Mouse (Mus musculus) kidney, adult 11 months (tissue): ENCODE data around the gene Rps6kb2.
"Not testable (repeated sequence)": the region's sequence is repeated elsewhere in the genome, so short reads cannot be mapped to it uniquely, and the experiment has no call there.

Experiments used
- DNase-seq: peaks from one replicate; pipeline ENCODE4 v3.0.0; 2022

Gene Rps6kb2

DNA sequence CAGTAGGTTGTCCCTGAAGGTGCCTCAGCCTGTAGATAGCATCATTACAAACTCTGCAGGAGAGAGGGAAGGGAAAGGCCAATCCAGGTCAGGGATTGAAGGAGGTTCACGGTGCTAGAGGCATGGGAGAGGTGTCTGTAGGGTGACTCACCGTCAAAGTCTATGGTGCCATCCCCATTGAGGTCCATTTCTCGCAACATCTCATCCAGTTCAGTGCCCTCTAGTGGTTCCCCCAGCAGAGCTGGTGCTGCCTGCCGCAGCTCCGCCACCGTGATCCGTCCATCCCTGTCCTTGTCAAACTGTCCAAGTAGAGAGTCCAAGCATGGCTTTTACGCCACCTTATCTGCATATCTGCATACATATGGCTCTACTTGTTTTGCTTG lies 27.2 kb downstream of the Rps6kb2 start:
- not testable (repeated sequence) for DNase-seq

DNA sequence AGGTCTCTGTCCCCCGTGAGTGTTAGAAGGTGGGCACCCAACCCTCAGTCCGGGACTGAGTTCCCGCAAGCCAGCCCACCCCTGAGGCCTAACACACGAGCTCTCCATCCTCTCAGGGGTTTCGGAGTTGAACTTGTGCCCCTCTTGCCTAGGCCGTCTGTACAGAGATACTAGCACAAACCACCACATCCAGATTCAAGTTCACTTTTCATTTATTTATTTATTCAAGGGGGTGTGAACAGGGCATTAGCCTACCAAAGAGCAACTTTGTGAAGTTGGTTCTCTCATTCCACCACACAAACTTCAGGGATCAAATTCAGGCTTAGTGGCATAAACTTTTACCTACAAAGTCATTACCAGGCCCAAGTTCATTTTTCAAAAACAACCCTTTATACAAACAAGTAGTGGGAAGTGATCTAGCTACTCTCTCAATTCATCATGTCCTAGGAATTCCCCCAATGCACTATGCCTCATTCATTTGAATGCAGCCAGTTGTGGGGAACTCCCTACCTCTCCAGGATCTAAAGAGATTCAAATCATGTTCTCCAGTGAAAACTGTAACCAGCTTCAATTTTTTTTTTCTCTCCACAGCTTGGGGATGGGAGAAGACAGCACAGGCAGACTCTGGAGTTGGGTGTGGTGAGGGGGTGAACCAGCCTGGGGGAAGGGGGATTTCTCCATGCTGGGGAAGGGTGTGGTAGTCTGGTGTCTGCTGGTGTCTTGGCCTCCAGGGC lies 27.8 kb downstream of the Rps6kb2 start:
- DNase-seq = not testable (repeated sequence)

DNA sequence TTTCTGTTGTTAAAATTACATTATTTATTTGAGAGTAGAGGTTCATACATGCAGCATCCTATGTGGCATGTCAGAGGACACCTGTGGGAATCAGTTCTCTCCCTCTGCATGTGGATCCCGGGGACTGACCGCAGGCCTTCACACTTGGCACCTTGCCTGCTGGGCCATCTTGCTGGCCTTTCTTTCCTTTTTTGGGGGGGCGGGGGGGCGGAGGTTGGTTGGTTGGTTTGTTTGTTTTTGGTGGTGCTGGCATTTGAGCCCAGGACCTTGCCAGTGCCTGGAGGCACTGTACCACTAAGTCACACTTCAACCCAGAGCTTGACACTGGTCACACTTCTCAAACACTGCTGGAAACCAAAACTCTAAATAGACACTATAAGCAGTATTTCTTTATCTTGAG lies 28.8 kb downstream of the Rps6kb2 start:
- DNase-seq = no peak

DNA sequence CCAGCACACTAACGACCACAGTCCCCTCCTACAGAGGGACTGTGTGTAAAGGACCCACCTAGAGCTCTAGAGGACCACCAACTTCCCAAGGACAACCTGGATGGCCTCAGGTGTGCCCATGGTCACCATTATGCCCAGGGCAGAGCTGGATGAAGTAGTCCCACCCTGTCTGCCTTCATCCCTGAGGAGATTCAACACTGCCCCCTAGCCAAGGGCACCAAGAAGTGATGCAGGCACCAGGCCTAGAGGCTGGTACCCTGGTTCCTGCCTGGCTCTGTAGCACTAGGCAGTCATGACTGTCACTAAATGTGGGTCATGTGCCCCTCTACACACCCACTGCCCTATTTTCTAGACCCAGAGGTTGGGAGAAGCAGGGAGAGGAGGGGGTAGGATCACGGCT lies 31.4 kb downstream of the Rps6kb2 start:
- no peak for DNase-seq

DNA sequence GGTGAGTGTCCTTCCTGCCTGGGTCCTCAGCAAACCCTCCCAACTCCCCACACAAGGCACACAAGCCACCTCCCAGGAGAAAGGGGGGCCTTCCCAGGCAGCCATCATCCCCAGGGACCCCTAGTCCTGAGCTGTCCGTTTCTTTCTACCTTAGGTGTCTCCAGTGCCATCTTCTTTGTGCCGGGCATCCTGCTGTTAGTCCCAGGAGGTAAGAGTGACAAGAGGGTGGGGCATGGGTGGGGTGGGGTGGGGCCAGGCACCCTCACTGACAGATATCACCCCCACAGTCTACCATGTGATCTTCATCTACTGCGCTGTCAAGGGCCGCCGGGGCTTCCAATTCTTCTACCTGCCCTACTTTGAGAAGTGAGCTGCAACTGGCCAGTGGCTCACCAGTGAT lies 32.1 kb downstream of the Rps6kb2 start:
- DNase-seq = no peak

DNA sequence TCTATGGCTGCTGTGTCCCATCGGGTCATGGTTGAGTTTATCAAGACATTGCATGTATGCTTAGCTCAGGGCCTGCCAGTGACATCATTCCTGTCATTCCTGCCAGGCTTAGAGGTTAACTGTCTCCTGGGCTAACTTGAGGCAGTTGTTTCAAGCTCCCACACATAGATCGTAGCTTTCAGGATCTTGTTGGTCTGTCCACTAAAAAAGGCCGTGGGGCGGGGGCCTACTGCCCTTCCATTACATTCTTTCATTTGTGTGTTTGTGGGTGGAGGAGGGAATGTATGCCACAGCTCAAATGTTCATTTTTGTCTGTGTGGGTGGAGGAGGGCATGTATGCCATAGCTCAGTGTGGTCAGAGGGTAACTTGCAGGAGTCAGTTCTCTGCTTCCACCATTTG lies 33.0 kb downstream of the Rps6kb2 start:
- no peak for DNase-seq

DNA sequence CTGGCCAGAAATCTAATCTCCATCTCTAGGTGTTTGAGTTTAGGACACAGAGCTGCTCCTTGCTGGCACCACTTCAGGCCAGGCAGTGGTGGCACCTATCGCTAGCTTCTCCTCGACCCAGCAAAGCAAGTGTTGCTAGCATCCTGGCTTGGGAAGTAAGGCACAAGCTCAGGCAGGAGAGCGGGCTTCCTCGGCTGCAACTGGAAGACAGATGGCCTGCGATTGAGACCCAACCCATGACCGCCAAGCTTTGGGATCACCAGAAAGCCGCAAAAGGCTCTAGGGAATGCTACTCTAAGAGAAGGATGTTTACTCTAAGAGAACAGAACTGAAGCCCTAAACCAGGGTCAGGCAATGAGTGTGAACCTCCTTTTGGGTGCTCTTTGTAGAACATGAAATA lies 33.7 kb downstream of the Rps6kb2 start:
- no peak for DNase-seq

DNA sequence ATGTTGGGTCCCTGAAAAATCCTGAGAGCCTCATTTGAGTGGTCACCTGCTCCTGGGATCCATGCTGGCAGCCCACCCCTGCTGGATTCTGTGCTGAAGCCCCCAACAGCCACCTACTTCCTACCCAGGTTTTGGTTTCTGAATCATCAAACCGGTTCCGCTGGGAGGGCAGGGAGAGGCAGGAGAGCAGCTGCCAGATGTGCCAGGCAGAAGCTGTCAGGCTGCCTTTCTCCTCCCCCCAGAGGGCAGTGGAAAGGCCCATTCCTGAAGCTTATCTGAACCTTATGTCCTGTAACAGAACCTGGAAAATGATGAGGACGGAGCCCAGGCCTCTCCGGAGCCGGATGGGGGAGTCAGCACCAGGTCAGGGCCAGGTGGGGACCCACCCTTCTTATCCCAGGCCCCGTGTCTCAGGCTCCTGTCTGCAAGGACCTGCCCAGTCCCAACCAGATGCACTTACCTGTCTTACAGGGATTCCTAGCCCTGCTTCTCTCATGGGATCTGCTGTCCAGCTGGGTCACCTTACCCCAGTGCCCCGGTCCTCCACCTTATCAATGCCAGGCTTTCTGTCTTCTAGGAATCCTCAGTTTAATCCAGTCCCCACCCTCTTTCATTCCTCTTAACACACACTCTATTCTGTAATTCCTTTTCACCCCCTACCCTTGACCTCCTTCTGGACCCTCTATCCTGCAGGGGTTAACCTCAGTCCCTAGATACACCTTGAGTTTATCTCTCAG lies 36.2 kb downstream of the Rps6kb2 start:
- no peak for DNase-seq

DNA sequence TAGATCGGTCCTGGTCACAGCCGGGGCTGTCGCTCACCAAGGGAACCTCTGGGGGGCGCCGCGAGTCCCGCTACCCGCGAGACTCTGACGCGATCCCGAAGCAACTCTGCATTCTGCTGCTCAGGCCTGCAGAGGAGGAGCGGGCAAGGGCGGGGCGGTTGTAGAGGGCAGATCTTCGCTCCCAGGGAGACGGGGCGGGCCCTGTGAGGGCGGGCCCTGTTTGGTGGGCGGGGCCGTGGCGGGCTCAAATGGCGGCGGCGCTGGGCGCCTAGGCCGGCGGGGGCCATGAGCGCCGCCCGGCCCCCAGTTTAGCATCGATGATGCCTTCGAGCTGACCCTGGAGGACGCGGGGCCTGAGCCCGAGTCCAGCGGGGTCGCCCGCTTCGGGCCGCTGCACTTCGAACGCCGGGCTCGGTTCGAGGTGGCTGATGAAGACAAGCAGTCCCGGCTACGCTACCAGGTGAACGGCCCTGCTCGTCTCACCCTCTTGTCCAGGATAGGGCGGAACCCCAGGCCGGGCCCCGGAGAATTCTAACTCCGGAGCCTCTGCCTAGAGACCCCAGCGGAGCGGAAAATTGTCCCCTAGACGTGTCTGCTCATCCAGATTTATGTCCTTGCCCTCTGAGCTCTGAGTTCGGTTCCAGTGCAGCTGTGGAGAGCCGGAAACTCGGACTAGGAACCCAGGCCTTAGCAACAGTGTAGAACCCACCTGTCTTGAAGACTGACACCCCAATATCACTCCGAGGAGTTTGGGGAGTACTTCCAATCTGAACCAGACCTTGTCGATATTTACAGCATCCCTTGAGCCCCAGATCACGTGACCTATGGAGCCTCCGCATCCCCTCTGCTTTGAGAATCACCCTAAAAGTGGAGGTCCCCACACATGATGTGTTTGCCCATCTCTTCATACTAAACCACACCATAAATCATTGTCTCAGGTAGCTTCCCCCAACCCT lies 37.1 kb downstream of the Rps6kb2 start, which contains the start of gene Aip:
Aip (minus strand) TSS at position 118 of the 956 bp plus-strand sequence.
- peak; percentile 98 for DNase-seq

DNA sequence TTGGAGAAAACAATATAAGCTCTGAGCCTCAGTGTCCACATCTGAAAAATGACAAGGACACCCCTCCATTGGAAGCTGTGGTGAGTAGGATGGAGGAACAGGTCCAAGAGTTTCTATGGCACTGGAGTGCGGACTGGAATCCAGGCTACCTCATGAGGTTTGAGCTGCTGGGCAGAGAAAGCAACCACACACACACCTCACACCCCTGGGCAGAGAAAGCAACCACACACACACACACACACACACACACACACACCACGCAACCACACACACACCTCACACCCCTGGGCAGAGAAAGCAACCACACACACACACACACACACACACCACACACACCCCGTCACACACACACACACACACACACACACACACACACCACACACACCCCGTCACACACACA lies 37.9 kb downstream of the Rps6kb2 start:
- not testable (repeated sequence) for DNase-seq

DNA sequence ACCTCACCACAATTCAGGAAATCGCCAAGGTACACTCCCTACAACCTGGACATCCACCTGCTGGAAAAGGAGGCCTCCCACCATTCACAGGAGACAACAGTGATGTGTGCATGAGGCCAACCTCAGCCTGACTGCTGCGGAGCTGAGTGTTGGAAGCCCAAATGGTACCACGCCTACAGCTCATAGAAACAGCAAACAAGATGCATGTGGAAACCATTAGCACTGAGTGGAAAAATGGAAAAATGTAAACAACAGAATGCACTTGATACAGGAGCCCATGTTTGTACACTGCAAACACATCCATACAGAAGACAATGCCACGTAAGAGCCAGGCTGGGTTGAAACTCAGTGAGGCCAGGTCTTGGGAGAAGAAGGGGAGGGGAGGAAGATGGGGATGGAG lies 38.7 kb downstream of the Rps6kb2 start:
- no peak for DNase-seq

DNA sequence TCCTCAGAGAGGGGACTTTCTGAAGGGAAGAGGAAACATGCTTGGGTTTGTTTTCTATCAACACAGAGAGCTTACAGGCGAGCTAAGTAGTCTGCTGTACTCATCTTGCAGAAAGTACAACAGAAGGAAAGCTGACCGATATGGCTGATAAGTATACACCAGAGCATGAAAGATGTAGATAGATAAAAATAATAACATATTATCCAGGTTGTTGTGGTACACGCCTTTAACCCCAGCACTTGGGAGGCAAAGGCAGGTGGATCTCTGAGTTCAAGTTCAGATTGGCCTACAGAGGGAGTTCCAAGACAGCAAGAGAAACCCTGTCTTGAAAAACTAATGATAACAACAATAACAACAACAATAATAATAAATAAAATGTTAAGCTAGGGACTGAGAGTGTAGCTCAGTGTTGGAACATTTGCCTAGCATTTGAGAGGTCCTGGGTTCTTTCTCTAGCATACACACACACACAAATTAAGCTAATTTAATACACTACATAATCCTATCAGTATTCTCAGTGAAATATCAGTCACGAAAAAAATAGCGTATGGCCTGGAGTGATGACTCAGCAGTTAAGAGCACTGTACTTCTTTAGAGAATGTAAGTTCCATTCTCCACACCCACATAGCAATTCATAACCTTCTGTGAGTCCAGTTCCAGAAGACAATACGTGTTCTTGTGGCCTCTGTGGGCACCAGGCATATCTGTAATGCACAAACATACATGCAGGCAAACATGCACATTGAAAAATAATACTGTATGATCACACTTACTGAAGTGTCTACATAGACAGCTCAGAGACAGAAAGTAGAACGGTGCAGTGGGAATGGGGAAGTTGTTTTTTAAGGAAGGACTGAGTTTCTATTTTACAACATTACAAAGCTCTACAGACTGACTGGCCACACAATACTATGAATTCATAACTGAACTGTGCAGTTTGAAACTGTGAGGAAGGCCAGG lies 40.5 kb downstream of the Rps6kb2 start:
- no peak for DNase-seq

DNA sequence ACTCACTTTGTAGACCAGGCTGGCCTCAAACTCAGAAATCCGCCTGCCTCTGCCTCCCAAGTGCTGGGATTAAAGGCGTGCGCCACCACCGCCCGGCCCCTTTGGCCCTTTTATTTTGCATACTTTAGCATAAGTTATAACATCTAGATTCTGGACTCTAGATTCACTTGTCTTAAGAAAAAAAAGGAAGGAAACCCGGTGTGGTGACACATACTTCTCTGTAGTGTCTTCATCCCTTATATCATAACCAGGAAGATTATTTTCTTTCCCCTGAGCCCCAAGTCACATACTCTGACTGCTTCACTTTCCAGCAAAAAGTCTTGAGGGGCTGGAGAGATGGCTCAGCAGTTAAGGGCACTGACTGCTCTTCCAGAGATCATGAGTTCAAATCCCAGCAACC lies 41.3 kb downstream of the Rps6kb2 start:
- not testable (repeated sequence) for DNase-seq

DNA sequence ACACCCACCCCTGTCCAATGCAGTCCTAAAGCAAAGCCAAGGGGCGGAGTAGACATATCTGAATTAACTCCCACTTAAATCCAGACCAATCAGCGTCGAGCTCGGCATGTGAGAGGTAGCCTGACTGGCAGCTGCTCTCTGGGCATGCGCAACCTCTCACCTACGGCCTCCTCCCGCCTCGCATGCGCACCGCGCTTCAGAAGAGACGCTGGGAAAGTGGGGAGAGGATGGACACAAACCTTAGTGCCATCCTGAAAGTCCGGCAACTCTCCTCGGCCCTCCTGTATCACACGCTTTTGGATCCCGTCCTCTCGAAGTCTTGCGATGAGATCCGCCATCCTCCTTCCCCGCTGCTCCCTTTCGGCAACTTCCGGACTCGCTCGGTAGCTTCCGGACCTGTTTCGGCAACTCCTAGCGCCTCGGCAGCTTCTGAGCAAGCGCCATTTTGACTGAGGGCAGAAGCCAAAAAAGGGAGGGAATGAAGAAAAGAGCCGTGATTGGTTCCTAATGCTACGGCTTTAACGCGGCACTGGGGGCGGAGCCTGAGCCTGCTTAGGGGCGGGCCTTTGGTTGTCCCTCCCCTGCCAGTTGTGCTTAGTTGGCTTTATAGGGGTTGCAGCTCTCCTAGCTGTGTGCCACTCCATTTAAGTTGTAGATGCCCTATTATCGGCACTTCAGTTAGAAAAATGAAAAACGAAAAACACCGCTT lies 41.9 kb downstream of the Rps6kb2 start:
- DNase-seq = peak; percentile 99

DNA sequence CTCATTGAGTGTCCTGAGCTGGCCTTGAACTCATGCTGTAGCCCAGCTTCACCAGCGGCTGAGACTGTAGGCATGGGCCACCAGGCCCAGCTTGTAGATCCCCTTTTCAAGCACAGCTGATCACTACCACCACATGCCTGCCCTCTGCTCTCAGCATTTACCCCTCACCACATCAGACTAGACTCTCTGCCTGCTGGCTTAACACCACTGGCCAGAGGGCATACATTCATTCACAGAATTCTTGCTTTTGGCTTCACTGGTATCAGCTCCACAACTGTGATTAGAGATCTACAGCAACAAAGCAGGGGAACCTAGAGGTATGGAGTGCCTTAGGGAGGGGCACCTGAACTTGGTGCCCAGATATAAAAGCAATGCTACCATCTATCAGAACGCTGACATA lies 42.7 kb downstream of the Rps6kb2 start:
- DNase-seq = no peak

DNA sequence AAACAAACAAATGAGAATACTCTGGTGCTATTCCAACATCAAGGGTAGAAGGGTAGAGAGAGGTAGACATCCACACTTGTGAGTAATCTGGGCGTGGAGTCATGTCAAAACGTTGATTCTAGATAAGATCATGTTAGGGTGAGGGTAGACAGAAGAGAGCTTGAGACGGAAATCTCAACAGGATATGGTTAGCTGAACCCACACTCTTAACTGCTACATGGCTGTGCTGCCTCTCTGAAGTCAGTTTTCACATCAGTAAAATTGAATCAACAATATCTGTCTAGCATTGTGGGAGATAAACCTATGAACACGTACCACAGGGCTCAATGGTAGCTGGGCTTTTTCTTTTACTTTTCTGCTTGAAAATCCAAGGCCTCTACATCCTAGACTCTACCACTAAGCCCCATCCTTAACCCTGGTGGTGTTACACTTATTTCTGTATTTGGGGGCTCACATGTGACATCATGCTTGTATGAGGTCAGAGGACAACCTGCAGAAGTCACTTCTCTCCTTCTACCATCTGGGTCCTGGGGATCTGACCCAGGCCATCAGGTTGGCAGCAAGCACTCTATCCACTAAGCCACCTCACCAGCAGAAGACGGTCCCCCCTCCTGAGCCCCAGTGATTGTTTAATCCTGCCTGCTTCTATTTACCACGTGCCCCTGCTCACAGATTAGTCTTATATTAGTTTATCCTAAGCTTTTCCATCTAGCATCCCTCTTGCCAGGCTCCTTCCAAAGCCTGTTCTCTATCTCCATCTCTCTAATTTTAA lies 43.3 kb downstream of the Rps6kb2 start:
- no peak for DNase-seq

DNA sequence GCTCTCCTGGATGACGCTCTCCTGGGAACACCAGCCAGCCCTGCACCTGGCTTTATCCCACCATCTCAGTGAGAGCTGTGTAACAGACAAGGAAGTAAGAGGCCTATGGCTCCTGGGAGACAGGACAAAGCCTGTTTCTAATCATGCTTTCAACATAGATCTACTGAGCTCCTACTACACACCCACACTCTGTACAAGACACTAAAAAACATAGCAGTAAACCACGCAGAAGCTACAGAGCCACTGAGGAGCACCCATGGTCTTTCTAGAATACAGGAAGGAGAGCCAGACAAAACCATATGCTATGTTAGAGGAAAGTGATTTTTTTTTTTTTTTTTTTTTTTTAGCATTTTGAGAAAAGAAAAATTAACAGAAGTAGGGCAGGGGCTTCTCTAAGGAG lies 44.8 kb downstream of the Rps6kb2 start:
- no peak for DNase-seq

DNA sequence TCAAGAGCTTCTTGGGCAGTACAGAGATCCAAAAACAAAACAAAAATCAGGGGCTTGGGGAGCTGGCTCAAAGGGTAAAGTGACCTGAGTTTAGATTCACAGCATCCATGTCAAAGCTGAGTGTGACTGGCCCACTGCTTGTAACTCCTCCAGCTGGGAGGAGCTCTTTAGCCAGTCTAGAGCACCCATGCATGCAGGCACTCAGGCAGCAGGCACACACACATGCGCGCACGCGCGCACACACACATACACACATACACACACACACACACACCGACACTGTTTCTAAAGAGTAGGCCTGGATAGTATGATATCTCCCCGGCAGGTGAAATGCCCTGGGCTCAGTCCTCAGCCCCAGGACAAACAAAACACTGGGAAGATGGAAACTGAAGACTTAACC lies 46.1 kb downstream of the Rps6kb2 start:
- no peak for DNase-seq

DNA sequence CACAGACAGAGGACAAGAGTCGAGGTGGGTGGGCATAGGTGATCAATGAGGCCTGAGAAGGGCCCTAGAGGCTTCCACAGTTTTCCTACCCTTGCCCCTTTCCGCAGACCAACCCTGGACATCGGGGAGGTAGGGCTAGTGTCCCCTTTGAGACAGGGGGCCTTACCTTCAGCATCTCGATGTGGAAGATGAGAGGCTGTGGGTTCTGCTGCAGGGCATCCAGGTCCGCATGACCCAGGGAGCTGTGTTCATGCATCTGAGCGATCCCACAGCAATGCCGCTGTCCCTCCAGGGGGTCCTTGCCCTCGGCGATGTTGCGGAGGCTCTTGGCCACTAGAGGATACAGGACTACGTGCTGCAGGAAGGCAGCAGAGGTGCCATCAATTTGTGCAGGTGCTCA lies 47.3 kb downstream of the Rps6kb2 start:
- DNase-seq = no peak

DNA sequence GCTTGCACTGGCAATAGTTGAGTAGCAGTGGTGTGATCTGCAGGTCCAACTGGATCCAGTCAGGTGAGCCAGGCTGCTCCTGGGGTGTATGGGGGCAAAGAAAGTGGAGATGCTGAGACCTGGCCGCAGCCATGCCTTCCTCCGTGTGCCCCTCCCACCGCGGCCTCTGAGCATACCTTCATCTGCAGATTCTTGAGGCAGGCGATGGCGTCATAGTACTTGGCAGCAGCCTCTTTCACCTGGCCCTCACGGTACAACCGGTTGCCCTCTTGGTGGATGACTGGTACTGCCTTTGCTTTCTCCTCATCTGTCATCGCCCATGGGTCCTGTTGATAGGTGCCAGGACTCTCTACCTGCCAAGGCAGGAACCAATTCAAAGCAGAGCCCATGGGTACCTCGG lies 48.0 kb downstream of the Rps6kb2 start:
- DNase-seq = no peak

DNA sequence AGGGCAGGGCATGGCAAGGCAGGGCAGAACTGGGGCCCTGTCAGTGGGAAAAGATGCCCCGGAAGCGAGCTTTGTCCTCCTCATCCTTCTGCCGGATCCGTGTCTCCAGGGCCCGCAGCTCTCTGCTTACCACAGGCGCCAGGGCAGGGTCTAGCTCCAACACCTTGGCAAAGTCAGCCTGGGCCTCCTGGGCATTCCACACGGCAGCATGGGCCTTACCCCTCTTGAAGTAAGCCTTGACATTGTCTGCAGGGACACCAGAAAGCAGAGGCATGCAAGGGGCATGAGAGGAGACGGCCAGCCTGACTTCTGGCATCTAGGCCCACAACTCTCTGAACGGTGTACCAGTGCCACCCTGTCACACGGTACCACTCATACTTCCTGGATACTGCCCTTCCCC lies 48.6 kb downstream of the Rps6kb2 start:
- no peak for DNase-seq
